Mouse (Mus musculus) hindbrain, embryonic 12.5 days (tissue): ENCODE results near the gene Ppm1j. TPM values are rescaled to one million over a fixed set of nuclear protein-coding genes. Genes with fewer than 3 reads are reported as not detected.
A peak's percentile ranks its signal among the peaks of the same experiment; 100 is the strongest.
"Not testable (repeated sequence)": the region's sequence is repeated elsewhere in the genome, so short reads cannot be mapped to it uniquely, and the experiment has no call there.

Source experiments
- ATAC-seq: fragments of 200-750 bp; cut with Nextera tagmentation; 2 replicates; pipeline ENCODE4 v1.8.0; 2017; ENCODE audit warnings: moderate TSS enrichment; ENCODE audit not compliant: low FRiP score
- H3K27ac ChIP-seq: fragments of 300-500 bp; sonication (generic); 2 replicates; pipeline ENCODE4 v1.5.1; 2016; ENCODE audit warnings: mild to moderate bottlenecking
- H3K27me3 ChIP-seq: fragments of 300-500 bp; sonication (generic); 2 replicates; pipeline ENCODE4 v1.6.1; 2016; ENCODE audit warnings: mild to moderate bottlenecking
- H3K36me3 ChIP-seq: fragments of 300-500 bp; sonication (generic); 2 replicates; pipeline ENCODE4 v1.6.1; 2016; ENCODE audit warnings: mild to moderate bottlenecking
- H3K4me1 ChIP-seq: fragments of 300-500 bp; sonication (generic); 2 replicates; pipeline ENCODE4 v1.6.1; 2016
- H3K4me2 ChIP-seq: fragments of 300-500 bp; sonication (generic); replicated peaks from 2 replicates; pipeline ENCODE4 v1.6.1; 2016; ENCODE audit warnings: mild to moderate bottlenecking
- H3K4me3 ChIP-seq: fragments of 300-500 bp; sonication (generic); 2 replicates; pipeline ENCODE4 v1.5.1; 2016; ENCODE audit warnings: mild to moderate bottlenecking
- H3K9ac ChIP-seq: fragments of 300-500 bp; sonication (generic); 2 replicates; pipeline ENCODE4 v1.6.1; 2016; ENCODE audit warnings: mild to moderate bottlenecking, moderate library complexity
- H3K9me3 ChIP-seq: fragments of 300-500 bp; sonication (generic); replicated peaks from 2 replicates; pipeline ENCODE4 v1.6.1; 2016; ENCODE audit warnings: mild to moderate bottlenecking
- WGBS: fragments of 180-500 bp; shearing (Covaris S2); methylation state at CpG from one replicate; pipeline ENCODE4 v1.1.7; 2016; 5-methylcytosine and 5-hydroxymethylcytosine counted together
- polyA plus RNA-seq: library from polyadenylated mRNA; unstranded; fragments of >200 nt; fragmentation: Nextera tagmentation; extraction: Ambion mirVana; gene quantifications from 2 replicates; pipeline ENCODE4 v1.2.1, GENCODE M21; 2016

Gene Ppm1j
- polyA plus RNA-seq, 1 experiment from 2014 or later = 2.0 TPM

DNA sequence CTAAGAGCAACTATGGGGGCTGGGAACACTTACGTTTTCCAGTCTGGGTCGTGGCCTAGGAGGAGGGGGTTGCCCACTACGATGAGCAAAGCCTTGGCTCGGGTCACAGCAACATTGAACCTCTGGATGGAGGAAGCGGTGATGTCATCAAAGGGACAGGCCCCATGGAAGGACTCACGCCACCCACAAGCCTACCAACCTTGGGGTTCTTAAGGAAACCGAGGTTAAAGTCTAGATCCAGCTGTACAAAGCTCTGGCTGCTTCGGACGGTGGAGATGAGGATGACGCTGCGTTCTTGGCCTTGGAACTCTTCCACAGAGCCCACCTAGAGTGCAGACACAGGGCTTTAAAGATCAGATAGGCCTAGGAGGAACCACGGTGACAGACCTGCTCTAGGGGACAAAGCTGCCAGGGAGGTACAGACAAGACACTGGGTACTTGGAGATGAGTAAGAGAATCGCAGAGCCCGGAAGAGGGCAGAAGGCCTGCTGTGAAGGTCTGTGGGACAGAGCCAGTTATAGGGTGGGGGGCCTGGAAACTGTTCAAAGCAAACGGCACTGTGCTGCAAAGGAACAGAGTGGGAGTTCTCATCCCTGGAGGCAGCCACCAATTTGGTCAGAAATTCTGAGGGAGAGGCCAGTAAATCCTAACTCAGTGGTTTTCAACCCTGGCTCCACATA, 14.9 kb downstream of the Ppm1j start:
- no peak overlapping the region for H3K27ac ChIP-seq
- H3K4me1 ChIP-seq = peaks cover 28% of the 10 kb centered on the region
- H3K4me3 ChIP-seq = no peak overlapping the region
- H3K9ac ChIP-seq = no peak overlapping the region
- H3K9me3 ChIP-seq = no peaks in the 10 kb centered on the region
- 76% methylated on average over 15 of the region's 15 CpGs for WGBS
- no peak for ATAC-seq
- peaks cover 25% of the 10 kb centered on the region for H3K36me3 ChIP-seq
- H3K4me2 ChIP-seq = no peak overlapping the region
- H3K27me3 ChIP-seq = no peaks in the 10 kb centered on the region

DNA sequence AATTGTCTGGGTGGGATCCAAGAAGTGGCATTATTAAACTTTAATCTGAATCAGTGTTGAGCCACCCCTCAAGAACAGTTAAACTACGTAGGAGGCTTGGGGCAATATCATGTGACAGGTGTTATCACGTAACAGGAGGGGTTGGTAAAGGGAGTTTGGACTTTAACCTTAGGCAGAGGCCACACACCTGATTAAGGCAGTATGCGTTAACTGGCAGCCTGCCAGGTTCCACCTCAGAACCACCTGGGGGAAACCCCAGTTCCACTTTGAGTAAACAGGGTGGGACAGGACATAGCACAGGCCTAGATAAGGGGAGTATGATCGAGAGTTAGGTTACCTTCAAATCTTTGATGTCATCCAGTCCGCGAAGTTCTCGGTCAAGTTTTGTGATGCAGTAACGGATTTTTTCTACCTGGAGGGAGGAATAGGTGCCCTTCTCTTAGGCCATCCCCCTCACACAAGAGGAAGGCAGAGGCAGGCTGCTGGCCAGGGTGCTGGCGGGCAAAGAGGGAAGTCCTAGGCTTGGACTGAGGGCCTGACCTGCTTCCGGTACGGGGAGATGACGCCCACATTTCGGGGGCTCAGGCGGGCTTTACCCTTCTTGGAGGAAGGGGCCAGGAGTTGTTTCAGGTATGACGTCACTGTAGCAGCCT, 15.7 kb downstream of the Ppm1j start:
- H3K9me3 ChIP-seq = no peaks in the 10 kb centered on the region
- no peak overlapping the region for H3K4me3 ChIP-seq
- H3K27me3 ChIP-seq = no peaks in the 10 kb centered on the region
- peaks cover 20% of the 10 kb centered on the region for H3K4me1 ChIP-seq
- 86% methylated on average over 15 of the region's 15 CpGs for WGBS
- no peak overlapping the region for H3K9ac ChIP-seq
- no peak for ATAC-seq
- no peak overlapping the region for H3K4me2 ChIP-seq
- no peak overlapping the region for H3K27ac ChIP-seq
- H3K36me3 ChIP-seq = peaks cover 28% of the 10 kb centered on the region

DNA sequence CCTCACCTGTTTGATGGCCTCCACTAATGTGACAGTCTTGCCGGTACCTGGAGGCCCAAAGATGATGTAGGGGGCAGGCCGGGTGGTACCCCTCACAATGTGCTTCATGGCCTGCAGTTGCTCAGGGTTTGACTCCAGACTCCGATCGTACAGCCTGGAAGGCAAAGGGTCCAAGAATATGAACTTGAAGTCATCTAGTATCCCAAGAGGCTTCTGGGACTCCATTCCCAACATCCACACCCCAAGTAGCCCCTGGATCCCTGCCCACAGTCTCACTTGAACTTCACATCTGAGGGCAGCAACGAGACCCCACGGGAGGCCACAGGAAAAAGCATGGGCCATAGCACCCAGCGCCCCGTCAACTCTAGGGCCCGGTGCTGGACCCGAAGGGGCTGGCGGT, 19.8 kb downstream of the Ppm1j start:
- H3K4me1 ChIP-seq = 0 out of 2 replicates have a peak, but pooled peaks cover 3% of the 10 kb centered on the region
- peaks cover 30% of the 10 kb centered on the region for H3K36me3 ChIP-seq
- WGBS = 95% methylated on average over 11 of the region's 11 CpGs
- no peak overlapping the region for H3K9ac ChIP-seq
- no peaks in the 10 kb centered on the region for H3K27me3 ChIP-seq
- ATAC-seq = no peak
- H3K9me3 ChIP-seq = no peaks in the 10 kb centered on the region
- H3K4me2 ChIP-seq = no peak overlapping the region
- no peak overlapping the region for H3K4me3 ChIP-seq
- H3K27ac ChIP-seq = no peak overlapping the region

DNA sequence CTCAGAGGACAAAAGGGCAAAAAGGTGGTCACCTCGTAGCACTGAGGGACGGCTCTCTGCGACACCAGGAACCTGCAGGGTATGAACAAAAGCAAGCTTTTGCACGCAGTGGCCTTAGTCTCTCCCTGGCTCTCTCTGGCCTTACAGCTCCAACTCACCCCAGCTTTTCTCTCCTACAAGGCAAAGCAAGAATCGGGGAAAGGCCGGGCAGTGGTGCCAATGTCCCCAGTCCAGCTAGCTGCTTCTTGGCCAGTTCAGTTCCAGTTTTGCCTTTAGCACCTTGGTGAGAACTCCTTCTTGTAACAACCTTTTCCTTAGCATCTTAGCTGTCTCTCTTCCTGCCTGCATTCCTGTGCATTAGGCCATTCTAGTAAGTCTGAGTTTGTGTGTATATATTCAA, 20.6 kb downstream of the Ppm1j start:
- Histone ChIP-seq H3K4me1 (no peaks in the 10 kb centered on the region), H3K36me3 (peaks cover 27% of the 10 kb centered on the region), H3K27ac (no peak overlapping the region), H3K9me3 (no peaks in the 10 kb centered on the region), H3K27me3 (no peaks in the 10 kb centered on the region), H3K9ac (no peak overlapping the region), H3K4me3 (no peak overlapping the region), H3K4me2 (no peak overlapping the region)
- ATAC-seq = no peak
- 85% methylated on average over 6 of the region's 6 CpGs for WGBS

DNA sequence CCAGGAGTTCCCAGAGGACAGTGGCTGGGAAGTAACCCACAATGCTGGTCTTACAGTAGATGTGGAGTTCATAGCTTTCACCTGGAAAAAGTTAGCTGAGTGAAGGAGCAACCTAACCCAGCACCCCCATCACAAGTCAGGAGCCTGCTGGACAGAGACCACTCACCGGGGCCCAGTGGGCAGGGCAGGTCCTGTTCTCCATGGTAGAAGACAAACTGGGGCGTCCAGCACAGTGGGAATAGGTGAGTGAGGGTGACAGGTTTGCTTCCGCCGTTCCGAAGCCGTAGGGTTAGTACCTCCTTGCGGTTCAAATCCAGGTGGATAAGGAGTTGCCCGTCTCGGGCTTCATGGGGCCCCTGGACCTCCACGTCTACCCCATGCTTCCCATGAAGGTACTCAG, 23.5 kb downstream of the Ppm1j start:
- 88% methylated on average over 10 of the region's 10 CpGs for WGBS
- H3K27me3 ChIP-seq = no peaks in the 10 kb centered on the region
- no peaks in the 10 kb centered on the region for H3K4me1 ChIP-seq
- ATAC-seq = no peak
- H3K4me3 ChIP-seq = no peak overlapping the region
- peaks cover 19% of the 10 kb centered on the region for H3K36me3 ChIP-seq
- H3K9me3 ChIP-seq = no peaks in the 10 kb centered on the region
- no peak overlapping the region for H3K27ac ChIP-seq
- H3K9ac ChIP-seq = no peak overlapping the region
- no peak overlapping the region for H3K4me2 ChIP-seq

DNA sequence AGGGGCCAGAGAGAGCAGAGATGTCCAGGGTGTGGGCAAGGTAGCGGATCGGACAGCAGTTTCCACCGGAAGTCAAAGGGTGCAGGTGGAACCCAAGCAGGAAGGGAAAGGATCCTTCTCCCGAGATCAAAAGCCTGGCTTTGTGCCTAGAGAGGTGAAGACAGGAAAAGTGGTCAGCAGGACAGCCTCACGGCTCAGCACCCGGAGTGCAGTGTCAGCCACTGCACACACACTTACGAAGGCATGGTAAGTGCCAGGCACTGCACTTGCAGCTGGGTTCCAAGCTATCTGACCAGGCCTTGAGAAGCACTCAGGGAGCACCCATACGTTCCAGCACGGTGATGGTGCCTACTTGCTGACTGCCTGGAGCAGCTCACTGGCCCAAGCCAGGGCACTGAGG, 24.7 kb downstream of the Ppm1j start:
- ATAC-seq = no peak
- H3K4me1 ChIP-seq = no peaks in the 10 kb centered on the region
- H3K9me3 ChIP-seq = no peaks in the 10 kb centered on the region
- H3K9ac ChIP-seq = 0 out of 2 replicates have a peak overlapping the region, but pooled peaks have one; percentile 27
- no peak overlapping the region for H3K4me2 ChIP-seq
- no peak overlapping the region for H3K4me3 ChIP-seq
- peaks cover 14% of the 10 kb centered on the region for H3K36me3 ChIP-seq
- H3K27me3 ChIP-seq = no peaks in the 10 kb centered on the region
- WGBS = 79% methylated on average over 9 of the region's 9 CpGs
- H3K27ac ChIP-seq = no peak overlapping the region

DNA sequence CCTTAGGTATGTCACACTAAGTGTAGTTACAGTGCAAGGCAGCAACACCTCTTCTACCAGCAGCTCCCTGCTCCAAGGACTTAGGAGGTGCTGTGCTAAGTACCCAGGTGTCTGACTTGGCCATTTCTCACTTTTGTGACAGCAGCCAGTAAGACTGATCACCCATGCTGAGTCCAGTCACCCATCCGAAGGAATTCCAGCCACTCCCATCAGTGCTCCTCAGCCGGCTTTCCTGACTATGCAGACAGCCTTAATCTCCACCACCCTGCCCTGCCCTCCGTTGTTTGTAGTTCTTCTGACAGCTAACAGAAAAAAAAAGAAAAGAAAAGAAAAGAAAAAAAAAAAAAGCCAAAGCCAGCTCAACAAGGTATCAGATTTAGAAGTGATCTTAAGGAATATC, 30.9 kb downstream of the Ppm1j start:
- ATAC-seq = no peak
- H3K27me3 ChIP-seq = no peaks in the 10 kb centered on the region
- no peaks in the 10 kb centered on the region for H3K9me3 ChIP-seq
- no peak overlapping the region for H3K4me3 ChIP-seq
- peaks cover 3% of the 10 kb centered on the region; the same call in 1 of the 2 replicates for H3K4me1 ChIP-seq
- 35% methylated on average over 3 of the region's 3 CpGs for WGBS
- no peak overlapping the region for H3K4me2 ChIP-seq
- H3K9ac ChIP-seq = no peak overlapping the region
- H3K27ac ChIP-seq = no peak overlapping the region
- H3K36me3 ChIP-seq = no peaks in the 10 kb centered on the region

DNA sequence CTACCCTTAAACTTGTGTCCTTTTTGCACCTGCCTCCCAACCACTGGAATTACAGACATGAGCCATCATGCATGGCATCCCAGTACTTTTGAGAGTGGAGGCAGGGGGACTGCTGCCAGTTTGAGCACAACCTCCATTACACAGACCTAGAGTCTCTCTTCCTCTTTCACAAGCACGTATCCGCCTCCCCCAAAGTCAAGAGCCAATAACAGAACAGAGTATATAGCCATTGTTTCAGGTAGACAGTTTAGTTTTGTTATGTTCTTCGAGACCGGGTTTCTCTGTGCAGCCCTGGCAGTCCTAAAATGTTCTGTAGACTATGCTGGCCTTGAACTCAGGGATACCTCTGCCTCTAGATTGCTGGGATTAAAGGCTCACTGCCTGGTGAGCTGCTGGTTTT, 31.4 kb downstream of the Ppm1j start:
- no peak for ATAC-seq
- no peak overlapping the region for H3K4me2 ChIP-seq
- no peak overlapping the region for H3K4me3 ChIP-seq
- no peak overlapping the region for H3K9ac ChIP-seq
- H3K4me1 ChIP-seq = peaks cover 8% of the 10 kb centered on the region; the same call in 1 of the 2 replicates
- H3K9me3 ChIP-seq = no peaks in the 10 kb centered on the region
- WGBS = 89% methylated on average over 4 of the region's 4 CpGs
- no peaks in the 10 kb centered on the region for H3K27me3 ChIP-seq
- no peaks in the 10 kb centered on the region for H3K36me3 ChIP-seq
- H3K27ac ChIP-seq = no peak overlapping the region

DNA sequence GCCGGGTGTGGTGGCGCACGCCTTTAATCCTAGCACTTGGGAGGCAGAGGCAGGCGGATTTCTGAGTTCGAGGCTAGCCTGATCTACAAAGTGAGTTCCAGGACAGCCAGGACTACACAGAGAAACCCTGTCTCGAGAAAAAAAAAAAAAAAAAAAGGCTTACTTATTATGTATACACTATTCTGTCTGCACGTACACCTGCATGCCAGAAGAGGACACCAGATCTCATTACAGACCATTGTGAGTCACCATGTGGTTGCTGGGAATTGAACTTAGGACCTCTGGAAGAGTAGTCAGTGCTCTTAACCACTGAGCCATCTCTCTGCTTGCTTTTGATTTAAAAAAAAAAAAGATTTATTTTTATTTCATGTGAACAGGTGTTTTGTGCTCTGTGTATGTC, 32.4 kb downstream of the Ppm1j start:
- H3K9ac ChIP-seq, ATAC-seq, H3K27ac ChIP-seq, H3K9me3 ChIP-seq, H3K4me2 ChIP-seq, H3K36me3 ChIP-seq, H3K27me3 ChIP-seq, H3K4me3 ChIP-seq: not testable (repeated sequence)
- peaks cover 11% of the 10 kb centered on the region for H3K4me1 ChIP-seq
- 92% methylated on average over 7 of the region's 7 CpGs for WGBS

DNA sequence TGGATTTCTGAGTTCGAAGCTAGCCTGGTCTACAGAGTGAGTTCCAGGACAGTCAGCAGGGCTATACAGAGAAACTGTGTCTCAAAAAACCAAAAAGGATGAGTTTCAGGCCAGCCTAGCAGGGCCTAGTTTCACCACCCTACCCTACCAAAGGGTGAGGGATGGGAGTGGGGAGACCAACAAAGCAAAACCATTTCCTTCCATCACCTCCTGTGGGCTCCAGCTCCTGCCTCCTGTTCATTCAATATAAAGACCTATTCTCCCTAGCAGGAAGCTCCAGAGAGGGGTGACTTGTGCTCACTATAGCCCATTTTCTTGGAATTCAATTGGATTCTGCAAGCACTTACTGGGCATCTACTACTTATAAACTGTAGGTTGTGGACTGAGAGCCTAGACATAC, 33.9 kb downstream of the Ppm1j start:
- peaks cover 16% of the 10 kb centered on the region for H3K4me1 ChIP-seq
- no peak overlapping the region for H3K27ac ChIP-seq
- no peaks in the 10 kb centered on the region for H3K27me3 ChIP-seq
- no peak overlapping the region for H3K9ac ChIP-seq
- no peaks in the 10 kb centered on the region for H3K36me3 ChIP-seq
- no peak overlapping the region for H3K4me2 ChIP-seq
- H3K9me3 ChIP-seq = no peaks in the 10 kb centered on the region
- 100% methylated on average over 1 of the region's 1 CpGs for WGBS
- no peak for ATAC-seq
- H3K4me3 ChIP-seq = no peak overlapping the region

DNA sequence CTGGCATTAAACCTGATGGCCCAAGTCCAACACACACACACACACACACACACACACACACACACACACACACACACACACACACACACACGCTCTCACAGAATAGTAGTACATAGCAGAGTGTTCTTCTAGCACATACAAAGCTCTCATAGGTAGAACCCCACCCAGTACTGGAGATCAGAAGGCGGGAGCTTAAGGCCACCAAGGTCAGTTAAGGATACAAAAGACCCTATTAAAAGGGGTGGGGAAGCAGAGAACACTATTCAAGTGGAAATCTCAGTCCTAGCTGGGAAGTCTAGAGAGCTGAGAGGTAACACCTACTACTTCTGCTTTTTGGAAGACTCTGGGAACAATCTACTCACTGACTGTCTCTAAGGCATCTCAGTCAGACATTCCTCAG, 34.5 kb downstream of the Ppm1j start:
- no peak for ATAC-seq
- no peaks in the 10 kb centered on the region for H3K36me3 ChIP-seq
- WGBS = 70% methylated on average over 1 of the region's 2 CpGs

DNA sequence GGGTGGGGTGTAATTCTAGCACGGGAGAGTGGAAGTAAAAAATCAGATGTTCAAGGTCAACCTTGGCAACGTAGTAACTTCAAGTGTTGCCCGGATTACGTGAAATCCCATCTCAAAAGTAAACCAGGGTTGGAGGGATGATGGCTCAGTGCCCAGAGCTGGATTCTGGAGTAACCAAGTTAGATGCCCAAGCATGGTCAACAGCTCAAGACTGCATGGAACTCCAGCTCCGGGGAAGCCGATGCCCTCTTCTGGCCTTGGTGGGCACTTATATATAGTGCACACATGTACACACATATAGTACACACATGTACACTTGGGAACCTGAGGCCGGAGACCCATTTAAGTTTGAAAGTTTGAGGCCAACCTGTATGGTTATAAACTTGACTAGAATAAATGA, 35.3 kb downstream of the Ppm1j start:
- Histone ChIP-seq H3K27me3 (no peaks in the 10 kb centered on the region), H3K9me3 (no peaks in the 10 kb centered on the region), H3K27ac (no peak overlapping the region), H3K36me3 (peaks cover under 1% of the 10 kb centered on the region; the same call in 1 of the 2 replicates), H3K4me3 (no peak overlapping the region), H3K9ac (no peak overlapping the region), H3K4me2 (no peak overlapping the region), H3K4me1 (peaks cover 16% of the 10 kb centered on the region)
- 98% methylated on average over 7 of the region's 7 CpGs for WGBS
- ATAC-seq = no peak

More for the DNA sequence above, 34.5 kb downstream of the Ppm1j start:
- H3K4me3 ChIP-seq = no peak overlapping the region
- no peak overlapping the region for H3K4me2 ChIP-seq
- no peaks in the 10 kb centered on the region for H3K27me3 ChIP-seq
- no peak overlapping the region for H3K27ac ChIP-seq
- H3K9me3 ChIP-seq = no peaks in the 10 kb centered on the region
- peaks cover 16% of the 10 kb centered on the region for H3K4me1 ChIP-seq
- no peak overlapping the region for H3K9ac ChIP-seq

DNA sequence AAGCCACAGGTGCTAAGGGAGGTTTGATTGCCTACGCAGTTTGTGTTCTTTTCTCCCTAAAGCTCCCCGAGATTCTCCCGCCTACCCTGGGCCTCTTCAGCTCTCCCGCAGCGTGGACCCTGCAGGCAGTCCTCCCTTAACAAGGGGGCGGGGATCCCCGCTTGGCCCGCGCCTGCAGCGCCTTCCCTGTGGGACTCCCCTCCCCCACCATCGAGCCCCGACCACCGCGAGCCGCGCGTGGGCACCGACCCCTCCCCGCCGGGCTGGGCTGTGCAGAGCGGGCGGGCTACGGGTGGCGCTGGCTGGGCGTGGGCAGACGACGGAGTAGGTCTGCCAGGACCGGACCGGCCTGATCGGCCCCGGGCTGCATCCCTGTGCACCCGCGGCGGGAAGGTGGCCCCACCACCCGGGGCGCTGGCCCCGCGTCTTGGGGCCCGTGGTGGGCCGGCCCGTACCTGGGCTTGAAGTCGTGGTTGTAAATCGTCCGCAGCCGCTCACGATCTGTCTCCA, 36.7 kb downstream of the Ppm1j start:
- peak overlapping the region; percentile 66 for H3K27ac ChIP-seq
- WGBS = under 1% methylated on average over 46 of the region's 46 CpGs

More for the DNA sequence above, 36.7 kb downstream of the Ppm1j start:
- Histone ChIP-seq H3K9me3 (no peaks in the 10 kb centered on the region), H3K36me3 (peaks cover 6% of the 10 kb centered on the region; the same call in 1 of the 2 replicates), H3K9ac (peak overlapping the region; percentile 80), H3K4me2 (peak overlapping the region; percentile 99), H3K4me1 (peaks cover 14% of the 10 kb centered on the region), H3K27me3 (no peaks in the 10 kb centered on the region), H3K4me3 (peak overlapping the region; percentile 75)
- ATAC-seq = peak; percentile 83
